Mouse (Mus musculus) liver, embryonic 15.5 days (tissue): ENCODE results near the gene Eef1akmt2. TPM values are rescaled to one million over a fixed set of nuclear protein-coding genes. Genes with fewer than 3 reads are reported as not detected.

ENCODE experiments used
- ATAC-seq: fragments of 200-750 bp; cut with Nextera tagmentation; 2 replicates; pipeline ENCODE4 v1.8.0; 2017; ENCODE audit warnings: moderate number of reproducible peaks, mild to moderate bottlenecking, moderate library complexity; ENCODE audit not compliant: insufficient read depth
- H3K27ac ChIP-seq: fragments of 300-500 bp; sonication (generic); replicated peaks from 2 replicates; pipeline ENCODE4 v1.5.1; 2015; ENCODE audit warnings: mild to moderate bottlenecking, inconsistent platforms
- H3K27me3 ChIP-seq: fragments of 300-500 bp; sonication (generic); 2 replicates; pipeline ENCODE4 v1.6.1; 2015; ENCODE audit warnings: mild to moderate bottlenecking, inconsistent platforms
- H3K36me3 ChIP-seq: fragments of 300-500 bp; sonication (generic); replicated peaks from 2 replicates; pipeline ENCODE4 v1.6.1; 2015; ENCODE audit warnings: moderate library complexity, mild to moderate bottlenecking, inconsistent platforms
- H3K4me1 ChIP-seq: fragments of 300-500 bp; sonication (generic); replicated peaks from 2 replicates; pipeline ENCODE4 v1.6.1; 2015; ENCODE audit warnings: inconsistent platforms
- H3K4me2 ChIP-seq: fragments of 300-500 bp; sonication (generic); 2 replicates; pipeline ENCODE4 v1.6.1; 2015; ENCODE audit warnings: moderate library complexity, mild to moderate bottlenecking, inconsistent platforms
- H3K4me3 ChIP-seq: fragments of 300-500 bp; sonication (generic); replicated peaks from 2 replicates; pipeline ENCODE4 v1.5.1; 2015; ENCODE audit warnings: mild to moderate bottlenecking, inconsistent platforms
- H3K9ac ChIP-seq: fragments of 300-500 bp; sonication (generic); 2 replicates; pipeline ENCODE4 v1.6.1; 2015; ENCODE audit warnings: moderate library complexity, mild to moderate bottlenecking, inconsistent platforms
- H3K9me3 ChIP-seq: fragments of 300-500 bp; sonication (generic); replicated peaks from 2 replicates; pipeline ENCODE4 v1.6.1; 2016; ENCODE audit warnings: inconsistent platforms
- WGBS: fragments of 180-500 bp; shearing (Covaris S2); methylation state at CpG from one replicate; pipeline ENCODE4 v1.1.7; 2015; ENCODE audit warnings: mixed read lengths; ENCODE audit not compliant: insufficient replicate concordance; 5-methylcytosine and 5-hydroxymethylcytosine counted together
- polyA plus RNA-seq: library from polyadenylated mRNA; unstranded; fragments of >200 nt; fragmentation: Nextera tagmentation; extraction: Ambion mirVana; gene quantifications from 2 replicates; pipeline ENCODE4 v1.2.1, GENCODE M21; 2015

Gene Eef1akmt2
- polyA plus RNA-seq, 1 experiment from 2014 or later = 17.2 TPM

GRCm38 (mm10) chr7:132820692-132821091 lies 31.8 kb downstream of the Eef1akmt2 start:
- H3K9me3 ChIP-seq = no peaks in the 10 kb centered on the region
- H3K9ac ChIP-seq = no peak overlapping the region
- 55% methylated on average over 3 of the region's 3 CpGs for WGBS
- no peak for ATAC-seq
- H3K4me3 ChIP-seq = no peak overlapping the region
- no peak overlapping the region for H3K27ac ChIP-seq
- peaks cover 5% of the 10 kb centered on the region for H3K36me3 ChIP-seq
- no peaks in the 10 kb centered on the region for H3K4me1 ChIP-seq
- no peak overlapping the region for H3K4me2 ChIP-seq
- no peaks in the 10 kb centered on the region for H3K27me3 ChIP-seq

GRCm38 (mm10) chr7:132817056-132817455 lies 35.4 kb downstream of the Eef1akmt2 start:
- H3K36me3 ChIP-seq = no peaks in the 10 kb centered on the region
- H3K9me3 ChIP-seq = no peaks in the 10 kb centered on the region
- peaks cover 22% of the 10 kb centered on the region for H3K27me3 ChIP-seq
- WGBS = 81% methylated on average over 6 of the region's 6 CpGs
- H3K4me2 ChIP-seq = no peak overlapping the region
- H3K4me3 ChIP-seq = no peak overlapping the region
- H3K4me1 ChIP-seq = peaks cover 23% of the 10 kb centered on the region
- H3K27ac ChIP-seq = no peak overlapping the region
- no peak for ATAC-seq
- H3K9ac ChIP-seq = no peak overlapping the region

- Histone ChIP-seq H3K9me3 (no peaks in the 10 kb centered on the region), H3K36me3 (no peaks in the 10 kb centered on the region), H3K4me1 (peaks cover 29% of the 10 kb centered on the region), H3K4me3 (no peak overlapping the region), H3K4me2 (no peak overlapping the region), H3K9ac (no peak overlapping the region), H3K27ac (no peak overlapping the region), H3K27me3 (peaks cover 22% of the 10 kb centered on the region)
- no peak for ATAC-seq
- 71% methylated on average over 2 of the region's 2 CpGs for WGBS
Observed at GRCm38 (mm10) chr7:132816528-132816927, 35.9 kb downstream of the Eef1akmt2 start.

- Histone ChIP-seq H3K4me2 (no peak overlapping the region), H3K9ac (no peak overlapping the region), H3K4me1 (peaks cover 43% of the 10 kb centered on the region), H3K27ac (no peak overlapping the region), H3K4me3 (no peak overlapping the region), H3K36me3 (no peaks in the 10 kb centered on the region), H3K27me3 (peaks cover 22% of the 10 kb centered on the region), H3K9me3 (no peaks in the 10 kb centered on the region)
- 82% methylated on average over 5 of the region's 5 CpGs for WGBS
- no peak for ATAC-seq
Observed at GRCm38 (mm10) chr7:132815081-132815480, 37.4 kb downstream of the Eef1akmt2 start.

GRCm38 (mm10) chr7:132814089-132814450 lies 38.4 kb downstream of the Eef1akmt2 start:
- 4% methylated on average over 7 of the region's 7 CpGs for WGBS
- Histone ChIP-seq H3K4me1 (peaks cover 53% of the 10 kb centered on the region), H3K4me2 (peak overlapping the region; percentile 99), H3K27ac (peak overlapping the region; percentile 81), H3K9me3 (no peaks in the 10 kb centered on the region), H3K36me3 (no peaks in the 10 kb centered on the region), H3K9ac (peak overlapping the region; percentile 71), H3K27me3 (peaks cover 22% of the 10 kb centered on the region), H3K4me3 (peak overlapping the region; percentile 70)
- ATAC-seq = no peak

- H3K27ac ChIP-seq = peak within 1 kb of the TSS; percentile 81
- WGBS = under 1% methylated on average over 84 of the region's 85 CpGs
- peaks cover 22% of the 10 kb centered on the region for H3K27me3 ChIP-seq
- H3K4me1 ChIP-seq = peaks cover 58% of the 10 kb centered on the region
- H3K4me2 ChIP-seq = peak within 1 kb of the TSS; percentile 99
- ATAC-seq = peak; percentile 51
- H3K9ac ChIP-seq = peak within 1 kb of the TSS; percentile 71
- H3K9me3 ChIP-seq = no peaks in the 10 kb centered on the region
- no peaks in the 10 kb centered on the region for H3K36me3 ChIP-seq
- H3K4me3 ChIP-seq = peak within 1 kb of the TSS; percentile 70
Observed at GRCm38 (mm10) chr7:132813416-132814088, 38.9 kb downstream of the Eef1akmt2 start, which contains the start of gene Fam53b. TSS of gene Fam53b (minus strand) at chr7:132813886.

- H3K9me3 ChIP-seq = no peaks in the 10 kb centered on the region
- peaks cover 65% of the 10 kb centered on the region for H3K4me1 ChIP-seq
- H3K27ac ChIP-seq = peak overlapping the region; percentile 81
- H3K27me3 ChIP-seq = peaks cover 22% of the 10 kb centered on the region
- peak overlapping the region; percentile 99 for H3K4me2 ChIP-seq
- no peaks in the 10 kb centered on the region for H3K36me3 ChIP-seq
- peak overlapping the region; percentile 70 for H3K4me3 ChIP-seq
- peak overlapping the region; percentile 71 for H3K9ac ChIP-seq
- ATAC-seq = peak; percentile 51
- WGBS = under 1% methylated on average over 59 of the region's 59 CpGs
Observed at GRCm38 (mm10) chr7:132812619-132813415, 39.7 kb downstream of the Eef1akmt2 start.

GRCm38 (mm10) chr7:132811716-132812618 lies 40.5 kb downstream of the Eef1akmt2 start:
- Histone ChIP-seq H3K9me3 (no peaks in the 10 kb centered on the region), H3K9ac (peak overlapping the region; percentile 71), H3K27ac (peak overlapping the region; percentile 81), H3K4me3 (peak overlapping the region; percentile 70), H3K4me1 (peaks cover 73% of the 10 kb centered on the region), H3K27me3 (peaks cover 22% of the 10 kb centered on the region), H3K36me3 (no peaks in the 10 kb centered on the region), H3K4me2 (peak overlapping the region; percentile 99)
- 4% methylated on average over 23 of the region's 23 CpGs for WGBS
- ATAC-seq = peak; percentile 8; the same call in 1 of the 2 replicates

- Histone ChIP-seq H3K27me3 (peaks cover 22% of the 10 kb centered on the region), H3K9ac (no peak overlapping the region), H3K4me3 (peak overlapping the region; percentile 70), H3K4me2 (peak overlapping the region; percentile 99), H3K27ac (peak overlapping the region; percentile 81; the same call in 1 of the 2 replicates), H3K4me1 (peaks cover 84% of the 10 kb centered on the region), H3K9me3 (no peaks in the 10 kb centered on the region), H3K36me3 (no peaks in the 10 kb centered on the region)
- peak; percentile 70 for ATAC-seq
- 86% methylated on average over 1 of the region's 1 CpGs for WGBS
Observed at GRCm38 (mm10) chr7:132810879-132811278, 41.6 kb downstream of the Eef1akmt2 start.

- no peak for ATAC-seq
- WGBS = 45% methylated on average over 6 of the region's 6 CpGs
- no peaks in the 10 kb centered on the region for H3K36me3 ChIP-seq
- peaks cover 22% of the 10 kb centered on the region for H3K27me3 ChIP-seq
- peaks cover 89% of the 10 kb centered on the region for H3K4me1 ChIP-seq
- no peaks in the 10 kb centered on the region for H3K9me3 ChIP-seq
- no peak overlapping the region for H3K9ac ChIP-seq
- H3K4me3 ChIP-seq = no peak overlapping the region
- peak overlapping the region; percentile 59 for H3K27ac ChIP-seq
- 0 out of 2 replicates have a peak overlapping the region, but pooled peaks have one; percentile 99 for H3K4me2 ChIP-seq
Observed at GRCm38 (mm10) chr7:132810368-132810767, 42.1 kb downstream of the Eef1akmt2 start.
